Mouse (Mus musculus) lung, adult 2 months (tissue): ENCODE data around the gene Xirp1. TPM values are rescaled to one million over a fixed set of nuclear protein-coding genes. Genes with fewer than 3 reads are reported as not detected.

ENCODE experiments used
- DNase-seq: peaks from one replicate; pipeline ENCODE4 v3.0.0; 2022
- H3K4me1 ChIP-seq: fragments of 200-500 bp; 2 replicates; pipeline ENCODE4 v1.6.1; 2011; ENCODE audit warnings: low read length; ENCODE audit not compliant: control insufficient read depth, insufficient read depth
- H3K4me3 ChIP-seq: fragments of 200-500 bp; replicated peaks from 2 replicates; pipeline ENCODE3; 2011; ENCODE audit warnings: low read depth, mild to moderate bottlenecking, control low read depth, low read length; ENCODE audit errors: extremely low read depth
- CTCF ChIP-seq: fragments of 200-500 bp; IDR thresholded peaks from 2 replicates; pipeline ENCODE4 v1.5.1; 2011; ENCODE audit warnings: mild to moderate bottlenecking, low read length, control low read depth; ENCODE audit not compliant: insufficient read depth
- POLR2A ChIP-seq: fragments of 200-500 bp; IDR thresholded peaks from 2 replicates; pipeline ENCODE4 v1.6.1; 2011; ENCODE audit warnings: low read depth, mild to moderate bottlenecking, control low read depth, low read length, borderline replicate concordance; ENCODE audit errors: extremely low read depth
- WGBS: fragments of 180-500 bp; shearing (Covaris S2); methylation state at CpG from one replicate; pipeline ENCODE4 v1.1.7; 2018; 5-methylcytosine and 5-hydroxymethylcytosine counted together
- polyA plus RNA-seq: library from polyadenylated mRNA; depleted of rRNA; stranded (reverse); fragments of >200 nt; gene quantifications from 2 replicates; pipeline ENCODE4 v1.2.3, GENCODE M21; 2012; rRNA removed

The Xirp1 gene
- polyA plus RNA-seq, 1 experiment, result 2.7 TPM

DNA sequence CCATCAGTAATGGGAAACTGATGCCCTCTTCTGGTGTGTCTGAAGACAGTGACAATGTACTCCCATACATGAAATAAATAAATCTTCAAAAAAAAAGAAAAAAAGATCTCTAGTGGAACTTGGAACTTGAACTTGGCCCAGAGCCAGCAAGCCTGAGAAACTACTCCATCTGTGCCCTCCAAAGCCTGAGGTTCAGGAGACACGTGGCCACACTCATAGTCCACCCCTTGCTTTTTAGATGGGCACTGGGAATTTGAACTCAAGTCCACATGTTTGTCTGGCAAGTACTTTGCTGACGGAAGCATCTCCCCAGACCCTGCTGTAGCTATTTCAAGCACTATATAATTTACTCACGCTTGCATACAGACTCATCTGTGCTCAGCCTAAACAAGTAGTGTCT is 58.2 kb downstream of the Xirp1 start:
- Histone ChIP-seq H3K4me1 (peaks cover 4% of the 10 kb centered on the region), H3K4me3 (no peak overlapping the region)
- DNase-seq, result no peak
- no peak for TF ChIP-seq POLR2A
- TF ChIP-seq CTCF, result no peak
- WGBS, result 64% methylated on average over 3 of the region's 3 CpGs

DNA sequence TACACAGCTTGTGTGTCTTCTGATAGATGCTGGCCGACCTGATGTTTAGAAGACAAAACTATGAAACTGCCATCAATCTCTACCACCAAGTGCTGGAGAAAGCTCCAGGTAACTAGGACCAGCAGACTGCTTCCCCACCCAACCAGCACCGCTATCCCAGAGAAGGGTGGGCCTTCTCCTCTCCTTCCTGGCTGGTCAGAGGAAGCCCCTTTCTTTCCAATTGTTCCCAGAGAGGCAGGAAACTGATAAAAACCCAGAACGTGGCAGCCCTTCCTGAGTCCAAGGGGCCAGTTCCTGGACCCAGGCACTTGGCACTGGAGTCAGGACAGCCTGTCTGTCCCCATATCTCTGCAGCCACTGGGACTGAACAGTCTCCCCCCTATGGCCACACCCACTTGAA is 59.2 kb downstream of the Xirp1 start:
- WGBS, result 53% methylated on average over 3 of the region's 3 CpGs
- TF ChIP-seq CTCF, result no peak
- 0 out of 2 replicates have a peak, but pooled peaks have one; percentile 26 for TF ChIP-seq POLR2A
- peak; percentile 34 for DNase-seq
- H3K4me3 ChIP-seq, result peak overlapping the region; percentile 52
- H3K4me1 ChIP-seq, result 0 out of 2 replicates have a peak, but pooled peaks cover 2% of the 10 kb centered on the region

Other genes with a start within 250 kb of the Xirp1 start
- gene Scn11a, start 198.1 kb downstream of the Xirp1 start, polyA plus RNA-seq, result 0.01 and 0.02 TPM in 2 replicates
- gene Wdr48, start 128.7 kb downstream of the Xirp1 start, polyA plus RNA-seq, result 35.9 and 47.3 TPM in 2 replicates
- gene Gorasp1, start 86.0 kb downstream of the Xirp1 start, polyA plus RNA-seq, result 15.7 and 16.2 TPM in 2 replicates
- 9.5 and 11.4 TPM in 2 replicates for gene Ttc21a, start 86.0 kb downstream of the Xirp1 start, polyA plus RNA-seq
- gene Csrnp1, start 38.9 kb downstream of the Xirp1 start, polyA plus RNA-seq, result 53.3 and 110 TPM in 2 replicates
- 8.4 and 10.9 TPM in 2 replicates for gene Cx3cr1, start 46.3 kb upstream of the Xirp1 start, polyA plus RNA-seq
- 1.3 and 1.5 TPM in 2 replicates for gene Ccr8, start 68.5 kb upstream of the Xirp1 start, polyA plus RNA-seq
- gene Slc25a38, start 86.8 kb upstream of the Xirp1 start, polyA plus RNA-seq, result 34.2 and 41.9 TPM in 2 replicates
- 1,383 and 1,388 TPM in 2 replicates for gene Rpsa, start 104.1 kb upstream of the Xirp1 start, polyA plus RNA-seq
- not detected in 2 replicates for gene Mobp, start 126.1 kb upstream of the Xirp1 start, polyA plus RNA-seq